Mouse (Mus musculus): ENCODE measurements around the gene Pwwp2a.

Gene Pwwp2a

DNA sequence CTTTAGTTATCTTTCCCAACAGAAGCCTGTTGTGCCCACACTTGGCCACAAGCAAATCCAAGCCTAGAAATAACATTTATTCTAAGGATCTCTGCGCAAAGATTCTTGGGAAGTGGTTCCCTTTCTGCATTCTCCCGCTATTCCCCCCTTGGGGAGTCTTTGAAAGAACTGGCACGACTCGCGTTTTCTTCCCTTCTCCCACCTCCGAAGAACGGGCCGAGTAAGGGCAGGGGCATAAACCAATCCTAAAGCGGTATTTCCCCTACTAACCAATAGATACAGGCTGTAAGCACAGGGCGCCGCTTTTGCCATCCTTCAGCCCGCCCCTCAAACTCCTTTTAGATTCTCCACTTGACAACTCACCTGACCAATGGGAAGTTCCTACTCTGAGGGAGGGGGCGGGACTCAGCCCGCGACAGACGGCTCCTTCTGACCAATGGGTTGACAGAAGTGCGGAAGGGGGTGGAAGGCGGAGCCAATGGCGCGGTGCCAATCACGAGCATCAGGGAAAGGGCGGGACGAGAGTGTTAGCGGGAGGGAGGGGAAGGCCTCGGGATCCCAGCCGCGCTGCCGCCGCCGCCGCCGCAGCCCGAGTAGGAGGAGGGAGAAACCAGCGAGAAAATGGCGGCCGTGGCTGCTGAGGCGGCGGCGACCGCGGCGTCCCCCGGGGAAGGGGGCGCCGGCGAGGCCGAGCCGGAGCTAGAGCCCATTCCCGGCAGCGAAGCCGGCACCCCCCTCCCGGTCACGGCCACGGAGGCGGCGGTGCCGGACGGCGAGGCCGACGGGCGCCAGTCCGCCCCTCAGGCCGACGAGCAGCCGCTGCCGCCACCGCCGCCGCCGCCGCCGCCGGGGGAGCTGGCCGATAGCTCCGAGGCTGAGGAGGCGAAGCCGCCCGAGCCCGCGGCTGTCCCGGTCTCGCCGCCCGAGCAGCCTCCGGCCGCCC lies at the start of gene Pwwp2a:
Gene Pwwp2a (plus strand): TSS at position 527 of the 943 bp plus-strand sequence.
- peak; percentile 99 for DNase-seq (ENCODE audit: low spot score)

DNA sequence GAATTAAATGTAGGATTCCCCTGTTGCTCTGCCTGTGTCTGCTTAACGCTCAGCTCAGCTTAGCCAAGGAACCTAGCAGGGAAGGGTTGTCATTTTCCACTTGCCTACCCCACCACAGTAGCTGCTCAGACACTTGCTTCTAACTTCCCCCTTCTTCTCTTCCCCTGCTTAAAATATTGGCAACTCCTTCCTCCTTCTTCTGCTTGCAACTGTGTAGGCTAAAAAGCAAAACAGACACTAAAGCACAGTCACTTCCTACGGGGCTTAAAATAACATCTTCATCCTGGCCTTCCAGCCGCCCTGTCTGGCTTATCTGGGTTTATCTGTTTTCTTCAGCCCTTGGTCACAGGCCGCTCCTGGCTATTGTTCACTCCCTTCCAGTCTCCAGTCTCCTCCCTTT lies 49.2 kb upstream of the Pwwp2a start:
- no peak for DNase-seq (ENCODE audit: low spot score)

DNA sequence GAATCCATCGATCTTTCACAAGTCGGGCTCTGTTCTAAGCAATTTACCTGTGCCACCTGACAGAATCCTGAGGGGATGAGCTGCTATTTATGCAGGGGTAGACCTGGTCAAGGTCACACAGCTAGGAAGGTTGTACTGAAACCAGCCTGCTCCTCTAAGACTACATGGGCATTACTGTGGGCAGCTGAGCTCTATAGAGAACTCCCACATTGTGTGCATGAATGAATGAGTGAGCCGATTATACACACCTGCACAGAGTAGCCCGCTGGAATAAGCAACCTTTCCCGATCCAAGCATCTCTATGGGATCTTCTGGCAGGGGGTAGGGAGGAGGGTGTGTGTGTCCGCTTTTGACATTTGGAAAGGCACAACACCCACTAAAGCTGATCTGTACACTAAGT lies 48.6 kb upstream of the Pwwp2a start:
- DNase-seq (ENCODE audit: low spot score): no peak

DNA sequence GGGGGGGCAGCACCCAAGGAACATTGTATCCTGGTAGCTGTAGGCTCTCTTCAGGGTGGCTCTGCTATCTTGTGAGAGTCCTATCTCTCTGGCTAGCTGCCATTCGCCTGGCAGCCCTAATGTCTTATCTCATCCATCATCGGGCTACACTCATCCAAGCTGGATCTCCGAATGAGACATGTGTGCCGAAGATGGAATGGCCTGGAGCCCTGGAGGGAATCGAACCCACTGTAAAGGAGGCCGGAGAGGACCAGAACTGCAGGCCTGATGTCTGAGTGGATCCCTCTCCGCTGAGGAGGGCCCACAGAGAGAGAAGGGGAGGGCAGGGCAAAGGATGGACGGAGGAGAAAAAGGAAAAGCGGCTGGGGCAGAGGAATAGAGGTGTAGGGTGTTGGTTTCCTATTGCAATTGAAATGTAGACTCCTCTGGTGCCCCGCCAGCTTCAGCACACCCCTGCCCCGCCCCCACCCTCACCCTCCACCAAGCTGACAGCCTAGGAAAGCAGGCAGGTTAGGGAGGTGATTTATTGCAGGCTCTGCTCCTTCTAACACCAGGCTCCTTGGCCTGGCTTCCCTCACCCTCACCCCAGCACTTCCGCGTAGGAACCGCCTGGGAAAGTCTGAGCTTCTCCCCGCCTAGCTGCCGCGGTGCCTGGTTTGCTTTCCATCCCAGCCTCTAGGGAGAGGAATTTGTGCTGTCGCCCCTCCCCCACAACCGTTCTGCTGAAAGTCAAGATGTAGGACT lies 48.0 kb upstream of the Pwwp2a start:
- no peak for DNase-seq (ENCODE audit: low spot score)

GRCm38 (mm10) chr11:43636761-43637160 lies 45.0 kb upstream of the Pwwp2a start:
- no peak for DNase-seq (ENCODE audit: low spot score)

- no peak for DNase-seq (ENCODE audit: low spot score)
Observed at GRCm38 (mm10) chr11:43638486-43638885, 43.3 kb upstream of the Pwwp2a start.

- no peak for DNase-seq (ENCODE audit: low spot score)
Observed at GRCm38 (mm10) chr11:43643180-43643591, 38.6 kb upstream of the Pwwp2a start.

DNA sequence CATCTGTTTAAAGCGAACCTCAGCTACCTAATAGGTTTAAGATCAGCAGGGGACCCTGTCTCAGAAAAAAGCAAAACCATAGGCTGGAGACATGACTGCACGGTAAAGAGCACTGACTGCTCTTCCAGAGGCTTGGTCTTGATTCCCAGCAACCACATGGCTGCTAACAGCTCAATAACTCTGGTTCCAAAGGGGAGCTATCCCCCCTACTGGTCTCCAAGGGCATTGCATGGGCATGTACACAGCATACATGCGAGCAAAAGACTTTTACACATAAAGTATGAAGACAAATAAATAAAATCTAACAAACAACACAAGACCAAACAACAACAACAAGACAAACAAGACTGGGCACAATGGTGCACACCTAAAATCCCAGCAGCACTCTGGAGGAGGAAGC lies 36.5 kb upstream of the Pwwp2a start:
- peak; percentile 12 for DNase-seq (ENCODE audit: low spot score)

- no peak for DNase-seq (ENCODE audit: low spot score)
Observed at GRCm38 (mm10) chr11:43653051-43653475, 28.7 kb upstream of the Pwwp2a start.

DNA sequence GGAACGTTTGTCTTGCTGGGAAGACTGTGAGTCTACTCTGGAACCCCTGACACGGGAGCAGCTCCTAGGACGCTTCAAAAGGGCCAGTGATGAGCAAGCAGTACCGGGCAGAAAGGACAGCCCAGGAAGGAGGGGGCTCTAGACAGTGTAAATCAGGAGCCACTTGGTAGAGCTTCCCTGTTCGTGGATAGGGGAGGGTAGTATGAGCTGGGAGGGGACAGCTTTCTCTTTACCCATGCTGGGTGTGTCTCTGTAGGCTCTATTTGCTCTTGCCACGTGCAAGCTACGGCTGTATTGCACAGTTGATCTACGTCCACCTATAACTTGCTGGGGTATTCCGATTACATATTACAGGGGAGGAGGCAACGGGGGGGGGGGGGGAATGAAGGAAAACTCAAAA lies 25.3 kb upstream of the Pwwp2a start:
- no peak for DNase-seq (ENCODE audit: low spot score)

DNA sequence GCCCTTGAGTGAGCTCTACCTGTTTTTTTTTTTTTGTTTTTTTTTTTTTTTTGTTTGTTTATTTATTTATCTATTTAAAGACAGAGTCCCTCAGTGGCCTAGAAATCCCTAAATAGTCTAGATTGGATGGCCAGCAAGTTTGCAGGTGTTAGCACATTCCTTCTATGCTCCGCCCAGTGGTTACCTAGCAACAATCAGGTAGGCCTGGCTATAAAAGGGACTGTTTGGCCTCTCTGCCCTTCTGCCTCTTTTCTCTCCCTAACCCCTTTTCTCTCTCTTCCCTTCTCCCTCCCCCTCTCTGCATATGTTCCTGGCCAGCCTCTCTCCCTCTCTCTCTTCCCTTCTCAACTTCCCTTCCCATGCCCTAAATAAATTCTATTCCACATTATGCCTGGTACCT lies 23.8 kb upstream of the Pwwp2a start:
- no peak for DNase-seq (ENCODE audit: low spot score)

DNA sequence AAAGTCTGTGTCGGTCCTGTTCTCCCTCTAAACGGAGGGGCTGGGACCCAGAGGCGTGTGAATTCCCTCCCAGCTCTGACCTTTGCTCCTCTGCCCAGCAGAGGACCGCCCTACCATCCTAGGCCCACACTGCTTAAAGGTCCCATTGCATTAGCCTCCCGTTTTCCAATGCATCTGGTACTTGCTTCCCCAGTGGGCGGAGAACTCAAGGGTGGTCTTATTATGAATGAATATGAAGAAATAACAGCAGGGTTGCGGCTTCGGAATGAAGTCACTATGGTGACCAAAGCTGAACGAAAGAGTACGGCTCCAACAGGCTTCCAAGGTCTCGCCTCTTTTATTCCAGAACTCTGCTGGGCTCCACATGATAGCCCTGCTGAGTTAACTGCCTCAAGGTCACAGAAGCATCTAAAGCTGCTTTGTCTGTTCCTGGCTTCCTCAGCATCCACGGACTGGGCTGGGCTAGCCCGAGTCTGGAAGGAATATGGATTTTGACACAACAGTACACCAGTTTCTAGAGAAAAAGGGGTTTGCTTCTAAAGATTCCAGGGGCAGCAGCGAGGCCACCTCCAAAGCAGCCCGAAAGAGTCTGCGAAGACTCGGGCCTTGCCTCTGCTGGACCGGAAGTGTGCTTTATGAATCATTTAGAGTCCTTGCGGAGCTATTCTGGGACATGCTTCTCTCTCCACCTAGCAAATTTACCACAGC lies 14.6 kb upstream of the Pwwp2a start:
- no peak for DNase-seq (ENCODE audit: low spot score)

DNA sequence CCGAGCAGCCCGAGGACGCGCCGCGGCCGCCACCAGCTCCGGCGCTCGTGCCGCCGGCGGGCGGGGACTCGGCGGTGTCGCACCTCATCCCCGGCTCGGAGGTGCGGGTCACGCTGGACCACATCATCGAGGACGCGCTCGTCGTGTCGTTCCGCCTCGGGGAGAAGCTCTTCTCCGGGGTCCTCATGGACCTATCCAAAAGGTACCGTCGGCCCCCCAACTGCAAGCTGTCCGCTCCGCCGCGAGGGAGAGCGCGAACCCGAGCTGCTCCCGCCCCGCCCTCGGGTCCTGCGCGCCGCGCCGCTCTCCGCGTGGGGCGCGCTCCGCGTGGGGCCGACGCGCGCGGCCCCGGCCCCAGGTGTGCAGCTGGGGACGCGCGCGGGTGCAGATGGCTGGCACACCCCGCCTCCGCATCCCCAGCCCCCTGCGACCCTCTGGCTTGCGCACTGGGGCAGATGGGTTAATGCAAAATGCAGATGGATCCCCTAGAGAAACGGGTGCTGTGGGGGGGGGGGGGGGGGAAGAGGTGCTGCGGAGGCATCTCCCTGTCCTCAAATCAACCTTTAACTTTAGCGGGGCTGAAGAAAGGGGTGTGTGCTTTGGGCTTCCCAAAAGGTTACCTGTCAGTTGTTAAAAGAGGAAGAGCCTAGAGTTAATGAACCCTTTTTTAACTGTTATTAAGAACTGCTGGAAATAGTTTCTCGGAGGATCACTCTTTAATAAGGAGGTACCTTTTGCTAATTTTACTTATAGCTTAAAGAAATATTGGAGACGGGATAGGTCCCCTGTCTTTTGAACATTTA lies 818 bp downstream of the Pwwp2a start:
- peak; percentile 52 for DNase-seq (ENCODE audit: low spot score)

DNA sequence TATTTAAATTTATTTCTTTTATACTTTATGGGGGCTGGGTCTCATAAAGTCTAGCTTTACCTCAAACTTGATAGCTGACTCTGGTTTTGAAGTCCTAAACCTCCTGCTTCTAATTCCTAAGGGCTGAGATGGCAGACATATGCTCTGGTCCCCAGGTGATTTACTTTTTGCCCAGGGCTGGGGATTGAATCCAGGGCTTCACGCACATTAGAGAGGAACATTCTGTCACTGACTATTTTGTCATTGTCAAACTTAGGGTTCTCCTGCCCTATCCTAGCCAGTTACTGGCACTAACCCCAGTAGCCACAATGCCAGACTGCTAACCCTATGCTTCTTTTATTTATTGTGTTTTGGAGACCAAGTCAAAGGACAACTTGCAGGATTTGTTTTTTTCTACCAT lies 7.1 kb downstream of the Pwwp2a start:
- no peak for DNase-seq (ENCODE audit: low spot score)

GRCm38 (mm10) chr11:43696623-43697022 lies 14.8 kb downstream of the Pwwp2a start:
- no peak for DNase-seq (ENCODE audit: low spot score)

- DNase-seq (ENCODE audit: low spot score): no peak
Observed at GRCm38 (mm10) chr11:43698621-43699020, 16.8 kb downstream of the Pwwp2a start.

DNA sequence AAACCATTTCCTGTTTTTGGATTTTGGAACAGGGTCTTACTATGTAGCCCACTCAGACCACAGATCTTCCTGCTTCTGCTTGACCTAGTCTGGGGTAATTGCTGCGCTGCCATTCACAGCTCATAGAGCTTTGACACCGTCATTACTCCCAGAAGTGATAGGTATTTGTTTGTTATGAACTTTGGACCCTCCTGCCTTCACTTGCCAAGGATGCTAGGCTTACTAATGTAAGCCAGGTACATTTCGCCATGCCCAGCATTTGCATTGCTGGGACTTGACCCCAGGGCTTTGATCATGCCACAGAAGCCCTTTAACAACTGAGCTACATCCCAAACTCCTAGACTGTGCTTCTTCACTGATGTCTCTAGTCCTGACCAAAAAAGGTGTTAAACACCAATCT lies 18.5 kb downstream of the Pwwp2a start:
- no peak for DNase-seq (ENCODE audit: low spot score)

DNA sequence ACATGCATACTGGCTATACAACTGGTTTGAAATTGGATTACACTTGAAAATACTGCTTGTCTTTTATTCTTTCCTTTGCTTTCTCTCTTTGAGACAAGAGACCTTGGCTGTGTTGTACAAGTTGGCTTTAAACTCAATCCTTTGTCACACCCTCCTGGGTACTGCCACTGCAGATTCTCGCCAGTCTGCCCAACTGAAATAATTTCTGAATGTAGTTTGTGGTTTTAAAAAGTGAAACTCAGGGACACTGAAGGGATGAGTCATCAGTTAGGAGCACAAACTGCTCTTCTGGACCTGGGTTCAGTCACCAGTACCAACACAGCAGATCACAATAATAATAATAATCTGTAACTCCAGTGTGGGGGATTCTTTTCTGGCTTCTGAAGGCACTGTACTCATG lies 21.8 kb downstream of the Pwwp2a start:
- DNase-seq (ENCODE audit: low spot score): no peak

DNA sequence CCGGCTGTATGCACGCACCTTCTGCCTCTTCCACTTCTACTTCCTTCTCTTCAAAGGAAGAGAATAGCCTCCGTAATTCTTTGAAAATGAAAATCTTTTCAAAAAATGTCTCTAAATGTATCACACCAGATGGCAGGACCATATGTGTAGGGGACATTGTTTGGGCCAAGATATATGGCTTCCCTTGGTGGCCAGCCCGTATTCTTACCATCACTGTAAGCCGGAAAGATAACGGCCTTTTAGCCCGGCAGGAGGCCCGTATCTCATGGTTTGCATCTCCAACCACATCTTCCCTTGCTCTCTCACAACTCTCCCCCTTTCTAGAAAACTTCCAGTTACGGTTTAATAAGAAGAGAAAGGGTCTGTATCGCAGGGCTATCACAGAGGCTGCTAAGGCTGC lies 24.0 kb downstream of the Pwwp2a start:
- DNase-seq (ENCODE audit: low spot score): no peak

DNA sequence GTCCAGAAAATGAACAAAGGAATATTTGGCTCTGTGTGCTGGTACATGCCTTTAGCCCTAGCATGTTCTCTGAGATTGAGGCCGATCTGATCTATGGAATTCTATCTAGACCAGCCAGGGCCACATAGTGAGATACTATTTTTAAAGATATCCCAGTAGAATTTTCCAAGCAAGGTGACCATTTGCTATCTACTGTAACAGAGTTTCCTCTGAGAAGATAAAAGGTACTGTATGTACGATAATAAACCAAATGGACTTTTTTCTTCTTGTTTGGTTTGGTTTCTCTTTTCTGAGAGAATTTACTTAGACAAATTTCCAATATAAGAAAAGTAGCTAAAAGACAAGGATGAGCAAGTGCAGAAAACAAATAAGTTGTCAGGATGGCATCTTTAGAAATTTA lies 26.6 kb downstream of the Pwwp2a start:
- no peak for DNase-seq (ENCODE audit: low spot score)

GRCm38 (mm10) chr11:43712178-43712577 lies 30.4 kb downstream of the Pwwp2a start:
- DNase-seq (ENCODE audit: low spot score): no peak

DNA sequence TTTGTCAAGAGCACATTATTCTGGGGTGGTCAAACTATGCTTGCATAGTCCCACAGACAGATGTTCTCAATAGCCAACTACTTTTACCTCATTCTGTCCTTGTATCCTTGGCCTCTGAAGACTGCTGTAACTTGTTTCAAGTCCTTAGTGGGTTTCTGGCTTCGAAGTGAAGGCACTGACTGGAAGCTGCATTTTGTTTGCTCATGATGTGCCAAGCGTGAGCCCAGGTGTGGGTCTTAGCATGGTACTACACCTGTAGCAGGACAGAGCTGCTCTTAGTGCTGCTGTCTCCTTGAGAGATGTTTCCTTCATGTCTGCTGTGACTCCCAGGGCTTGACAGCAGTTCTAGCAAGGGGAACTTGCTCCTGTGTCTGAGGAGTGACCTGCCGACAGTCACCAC lies 41.6 kb downstream of the Pwwp2a start:
- DNase-seq (ENCODE audit: low spot score): no peak

Measured in T-cell, adult 2 months (primary cell).